Mouse (Mus musculus) cerebellum, adult 2 months (tissue): ENCODE data around the gene Rph3a. TPM values are rescaled to one million over a fixed set of nuclear protein-coding genes. Genes with fewer than 3 reads are reported as not detected.

Experiments used
- DNase-seq, 2 experiments: peaks; one replicate each; pipeline ENCODE4 v3.0.0; 2021
- H3K27ac ChIP-seq: fragments of 200-500 bp; 2 replicates; pipeline ENCODE4 v1.5.1; 2012; ENCODE audit warnings: low read length, control low read depth, inconsistent platforms; ENCODE audit not compliant: insufficient read depth
- H3K27me3 ChIP-seq: fragments of 200-500 bp; 2 replicates; pipeline ENCODE4 v1.6.1; 2012; ENCODE audit warnings: inconsistent platforms, mild to moderate bottlenecking, low read length, moderate library complexity; ENCODE audit not compliant: control insufficient read depth, insufficient read depth
- H3K4me1 ChIP-seq: fragments of 200-500 bp; 2 replicates; pipeline ENCODE4 v1.6.1; 2011; ENCODE audit warnings: low read length; ENCODE audit not compliant: control insufficient read depth, insufficient read depth
- H3K4me3 ChIP-seq: fragments of 200-500 bp; replicated peaks from 2 replicates; pipeline ENCODE3; 2011; ENCODE audit warnings: mild to moderate bottlenecking, low read depth, low read length, control low read depth; ENCODE audit not compliant: insufficient read depth
- CTCF ChIP-seq: fragments of 200-500 bp; IDR thresholded peaks from 2 replicates; pipeline ENCODE4 v1.5.1; 2011; ENCODE audit warnings: low read depth, mild to moderate bottlenecking, control low read depth, low read length, moderate library complexity, borderline replicate concordance; ENCODE audit not compliant: insufficient read depth
- POLR2A ChIP-seq: fragments of 200-500 bp; IDR thresholded peaks from 2 replicates; pipeline ENCODE4 v1.6.1; 2011; ENCODE audit warnings: low read length, control low read depth, borderline replicate concordance; ENCODE audit not compliant: insufficient read depth
- whole genome bisulfite sequencing: fragments of 180-500 bp; shearing (Covaris S2); methylation state at CpG from one replicate; pipeline ENCODE4 v1.1.7; 2018; 5-methylcytosine and 5-hydroxymethylcytosine counted together
- polyA plus RNA-seq: library from polyadenylated mRNA; depleted of rRNA; stranded (reverse); fragments of >200 nt; gene quantifications from 2 replicates; pipeline ENCODE4 v1.2.3, GENCODE M21; 2012

The Rph3a gene
- polyA plus RNA-seq, 1 experiment, result 277 TPM

DNA sequence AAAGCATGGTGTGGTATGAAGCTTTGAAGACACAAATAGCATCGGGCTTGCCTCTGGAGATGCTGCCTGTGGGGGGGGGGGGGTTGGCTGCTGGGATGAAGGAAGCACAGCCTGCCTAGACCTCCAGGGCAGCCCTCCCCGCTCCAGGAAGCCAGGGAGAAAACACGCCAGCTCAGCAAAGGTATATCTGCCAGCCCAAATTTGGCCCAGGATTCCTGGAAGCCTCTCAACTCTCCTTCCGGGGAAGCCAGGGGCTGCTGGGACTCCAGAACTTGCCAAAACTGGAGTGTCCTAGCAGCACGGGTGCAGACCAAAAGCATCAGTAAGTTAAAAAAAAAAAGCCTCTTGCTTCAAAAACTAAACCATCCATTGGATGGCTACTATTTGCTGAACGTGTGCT is 37.6 kb downstream of the Rph3a start:
- H3K4me3 ChIP-seq, result no peak overlapping the region
- H3K4me1 ChIP-seq, result peaks cover 68% of the 10 kb centered on the region
- H3K27ac ChIP-seq, result peak overlapping the region; percentile 60
- WGBS, result 2% methylated on average over 6 of the region's 6 CpGs
- peak; percentile 88 to 94 for DNase-seq
- no peak for TF ChIP-seq POLR2A
- TF ChIP-seq CTCF, result no peak
- no peaks in the 10 kb centered on the region for H3K27me3 ChIP-seq

DNA sequence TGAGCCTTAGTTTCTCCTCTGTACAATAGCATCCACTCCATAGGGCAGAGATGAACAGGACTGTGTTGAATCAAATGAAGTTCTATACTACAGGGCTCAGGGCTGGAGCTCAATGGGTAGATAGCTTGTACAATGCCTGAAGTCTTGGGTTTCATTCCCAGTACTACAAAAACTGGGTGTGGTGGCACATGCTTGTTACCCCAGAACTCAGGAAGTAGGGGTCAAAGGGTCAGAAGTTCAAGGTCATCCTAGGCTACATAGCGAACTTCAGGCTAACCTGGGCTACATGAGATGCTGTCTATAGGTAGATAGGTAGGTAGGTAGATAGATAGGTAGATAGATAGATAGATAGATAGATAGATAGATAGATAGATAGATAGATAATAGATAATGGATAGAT is 38.6 kb downstream of the Rph3a start:
- no peaks in the 10 kb centered on the region for H3K27me3 ChIP-seq
- peak overlapping the region; percentile 7; the same call in 1 of the 2 replicates for H3K27ac ChIP-seq
- no peak for DNase-seq
- WGBS, result 80% methylated on average over 1 of the region's 1 CpGs
- TF ChIP-seq CTCF, result no peak
- no peak for TF ChIP-seq POLR2A
- H3K4me1 ChIP-seq, result peaks cover 75% of the 10 kb centered on the region
- no peak overlapping the region for H3K4me3 ChIP-seq

GRCm38 (mm10) chr5:120969703-120970102 is 40.2 kb downstream of the Rph3a start:
- H3K27ac ChIP-seq, result peak overlapping the region; percentile 48; the same call in 1 of the 2 replicates
- no peak for TF ChIP-seq CTCF
- TF ChIP-seq POLR2A, result no peak
- DNase-seq, result peak; percentile 82 to 94
- no peak overlapping the region for H3K4me3 ChIP-seq
- H3K27me3 ChIP-seq, result no peaks in the 10 kb centered on the region
- peaks cover 65% of the 10 kb centered on the region for H3K4me1 ChIP-seq
- 2% methylated on average over 4 of the region's 4 CpGs for WGBS

GRCm38 (mm10) chr5:120968799-120969198 is 41.1 kb downstream of the Rph3a start:
- Histone ChIP-seq H3K4me1 (peaks cover 56% of the 10 kb centered on the region), H3K27ac (no peak overlapping the region), H3K4me3 (no peak overlapping the region), H3K27me3 (no peaks in the 10 kb centered on the region)
- TF ChIP-seq CTCF, result no peak
- no peak for TF ChIP-seq POLR2A
- DNase-seq, result peak in 1 of 2 experiments; percentile 47
- 79% methylated on average over 8 of the region's 8 CpGs for WGBS

DNA sequence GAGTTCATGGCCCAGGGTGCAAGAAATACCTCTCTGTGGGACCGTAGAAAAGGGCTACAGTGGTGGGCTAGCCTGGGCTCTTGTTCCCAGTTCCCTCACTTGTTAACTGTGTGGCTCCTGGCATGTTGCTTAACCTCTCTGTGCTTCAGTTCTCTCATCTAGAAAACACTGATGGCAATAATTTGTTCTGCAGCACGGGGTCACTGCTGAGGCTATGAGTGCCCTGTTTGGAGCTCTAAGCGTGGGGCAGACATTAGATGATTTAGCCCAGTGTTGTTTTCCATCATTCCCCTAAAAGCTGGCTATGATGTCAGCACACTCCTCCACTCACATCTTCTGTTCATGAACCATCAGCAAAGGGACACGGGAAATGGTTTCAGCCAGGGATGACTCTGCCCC is 41.8 kb downstream of the Rph3a start:
- WGBS, result 42% methylated on average over 4 of the region's 4 CpGs
- DNase-seq, result peak in 1 of 2 experiments; percentile 32
- Histone ChIP-seq H3K27ac (no peak overlapping the region; the same call in 1 of the 2 replicates), H3K27me3 (no peaks in the 10 kb centered on the region), H3K4me1 (peaks cover 53% of the 10 kb centered on the region), H3K4me3 (no peak overlapping the region)
- no peak for TF ChIP-seq POLR2A
- TF ChIP-seq CTCF, result peak; percentile 34; the same call in 1 of the 2 replicates

GRCm38 (mm10) chr5:120967355-120968133 is 42.3 kb downstream of the Rph3a start:
- peak in 1 of 2 experiments; percentile 56 for DNase-seq
- Histone ChIP-seq H3K4me3 (no peak overlapping the region), H3K27me3 (no peaks in the 10 kb centered on the region), H3K27ac (no peak overlapping the region; the same call in 1 of the 2 replicates), H3K4me1 (peaks cover 50% of the 10 kb centered on the region)
- 30% methylated on average over 13 of the region's 13 CpGs for WGBS
- TF ChIP-seq POLR2A (no peak), CTCF (no peak)

DNA sequence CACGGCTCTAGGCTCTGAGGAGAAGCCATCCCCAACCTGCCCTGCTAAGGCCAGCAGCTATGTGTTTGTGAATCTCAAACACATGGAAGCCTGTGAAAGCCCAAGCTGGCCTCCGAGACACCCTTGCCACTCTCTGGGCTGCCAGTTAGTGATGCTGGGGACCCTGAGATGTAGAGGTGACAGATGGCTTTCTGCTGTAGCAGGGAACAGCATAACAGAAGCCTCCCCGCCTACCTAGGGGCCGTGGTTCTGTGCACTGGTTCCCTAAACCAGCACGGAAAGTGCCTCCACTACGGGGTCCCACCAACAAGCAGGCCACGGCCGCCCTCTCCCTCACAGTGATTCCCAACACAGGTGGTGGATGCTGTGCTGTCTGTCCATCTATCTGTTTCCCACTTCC is 43.0 kb downstream of the Rph3a start:
- no peak for DNase-seq
- Histone ChIP-seq H3K4me1 (peaks cover 47% of the 10 kb centered on the region), H3K27ac (no peak overlapping the region), H3K27me3 (no peaks in the 10 kb centered on the region), H3K4me3 (no peak overlapping the region)
- TF ChIP-seq CTCF, result no peak
- no peak for TF ChIP-seq POLR2A
- WGBS, result 56% methylated on average over 8 of the region's 8 CpGs

DNA sequence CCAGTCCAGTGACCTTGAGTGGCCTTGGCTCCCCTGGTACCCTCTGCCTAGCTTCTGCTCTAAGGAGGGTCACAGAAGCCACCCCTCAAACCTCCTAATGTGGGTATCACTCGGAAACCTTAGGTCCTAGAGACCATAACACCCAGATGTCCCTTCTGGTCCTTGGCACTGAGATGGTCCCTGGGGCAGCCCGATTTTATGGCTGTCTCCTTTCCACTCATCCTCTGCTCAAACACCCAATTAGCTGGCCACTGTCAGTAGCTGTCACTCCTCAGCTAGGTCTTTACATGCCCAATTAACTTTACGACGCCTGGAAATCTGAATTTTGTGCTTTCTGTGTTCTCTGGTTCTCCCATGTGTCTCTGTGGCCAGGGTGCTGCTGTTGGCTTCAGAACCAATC is 43.7 kb downstream of the Rph3a start:
- Histone ChIP-seq H3K4me3 (no peak overlapping the region), H3K27ac (no peak overlapping the region), H3K27me3 (no peaks in the 10 kb centered on the region), H3K4me1 (peaks cover 41% of the 10 kb centered on the region)
- no peak for TF ChIP-seq CTCF
- no peak for TF ChIP-seq POLR2A
- no peak for DNase-seq
- WGBS, result 67% methylated on average over 4 of the region's 4 CpGs

DNA sequence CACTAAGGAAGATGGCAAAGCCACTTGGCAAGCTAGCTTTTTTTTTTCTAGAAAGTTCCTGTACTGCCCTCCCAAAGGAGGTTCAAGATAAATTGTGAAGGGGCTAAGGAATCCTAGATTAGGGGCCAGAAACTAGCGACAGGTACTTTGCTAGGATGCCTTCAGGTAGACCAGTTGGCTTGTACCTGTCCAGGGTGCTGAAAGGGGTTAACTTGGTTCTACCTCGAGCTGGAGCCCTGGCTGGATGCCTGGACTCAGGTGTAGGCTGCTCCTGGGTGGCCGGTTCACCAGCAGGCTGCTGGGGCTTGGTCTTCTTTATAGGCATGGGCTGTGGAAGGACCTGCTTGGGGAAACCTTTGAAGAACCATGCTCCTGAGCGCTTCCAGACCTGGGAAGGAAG is 48.9 kb downstream of the Rph3a start:
- WGBS, result 39% methylated on average over 4 of the region's 4 CpGs
- DNase-seq, result no peak

More for the DNA sequence above, 48.9 kb downstream of the Rph3a start:
- Histone ChIP-seq H3K4me1 (no peaks in the 10 kb centered on the region), H3K4me3 (no peak overlapping the region), H3K27me3 (no peaks in the 10 kb centered on the region), H3K27ac (no peak overlapping the region)
- TF ChIP-seq CTCF, result no peak
